Mouse (Mus musculus) MN1 (cell line): ENCODE measurements around the gene Sys1.

Experiments
- DNase-seq: peaks from one replicate; pipeline ENCODE4 v3.0.0-alpha.2; 2016; ENCODE audit warnings: low spot score

The Sys1 gene

GRCm38 (mm10) chr2:164456864-164457300 is at the start of gene Sys1:
Gene Sys1 (plus strand): TSS chr2:164456964.
- peak; percentile 27 for DNase-seq

GRCm38 (mm10) chr2:164407708-164408107 is 49.1 kb upstream of the Sys1 start:
- DNase-seq = peak; percentile 77

DNA sequence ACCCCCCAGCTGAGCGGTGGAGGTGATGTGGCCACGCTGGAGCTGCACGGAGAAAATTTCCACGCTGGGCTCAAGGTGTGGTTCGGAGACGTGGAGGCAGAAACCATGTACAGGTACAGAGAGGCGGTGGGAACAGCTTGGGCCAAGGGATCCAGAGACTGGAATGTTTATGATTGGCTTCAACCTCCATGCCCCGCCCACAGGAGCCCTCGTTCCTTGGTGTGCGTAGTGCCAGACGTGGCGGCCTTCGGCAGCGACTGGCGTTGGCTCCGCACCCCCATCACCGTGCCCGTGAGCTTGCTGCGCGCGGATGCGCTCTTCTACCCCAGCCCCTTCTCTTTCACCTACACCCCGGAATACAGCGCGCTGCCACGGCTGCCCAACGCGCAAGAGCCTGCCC is 42.6 kb upstream of the Sys1 start:
- DNase-seq = no peak

GRCm38 (mm10) chr2:164414581-164414980 is 42.2 kb upstream of the Sys1 start:
- DNase-seq = no peak

GRCm38 (mm10) chr2:164417198-164417597 is 39.6 kb upstream of the Sys1 start:
- DNase-seq = peak; percentile 69

- DNase-seq = no peak
Observed at GRCm38 (mm10) chr2:164418308-164418875, 38.4 kb upstream of the Sys1 start.

- no peak for DNase-seq
Observed at GRCm38 (mm10) chr2:164419489-164419888, 37.3 kb upstream of the Sys1 start.

DNA sequence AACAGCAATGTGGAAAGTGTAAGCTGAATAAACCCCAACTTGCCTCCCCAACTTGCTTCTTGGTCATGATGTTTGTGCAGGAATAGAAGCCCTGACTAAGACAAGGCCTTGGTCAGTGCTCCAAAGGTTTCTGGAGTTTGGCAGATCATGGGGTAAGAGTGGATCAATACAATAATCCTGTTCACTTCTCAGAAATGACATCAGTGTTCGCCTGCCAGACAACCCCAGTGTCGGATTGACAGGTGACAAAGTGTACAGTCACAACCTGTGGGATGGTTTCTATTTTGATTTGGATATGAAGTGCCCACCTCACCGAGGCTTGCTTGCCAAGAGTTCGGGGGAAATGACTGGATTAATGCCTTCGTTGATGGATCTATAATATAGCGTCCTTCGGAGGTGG is 35.5 kb upstream of the Sys1 start:
- no peak for DNase-seq

- no peak for DNase-seq
Observed at GRCm38 (mm10) chr2:164421979-164422378, 34.8 kb upstream of the Sys1 start.

- no peak for DNase-seq
Observed at GRCm38 (mm10) chr2:164422675-164423393, 33.9 kb upstream of the Sys1 start.

GRCm38 (mm10) chr2:164423464-164423863 is 33.3 kb upstream of the Sys1 start:
- DNase-seq = no peak

DNA sequence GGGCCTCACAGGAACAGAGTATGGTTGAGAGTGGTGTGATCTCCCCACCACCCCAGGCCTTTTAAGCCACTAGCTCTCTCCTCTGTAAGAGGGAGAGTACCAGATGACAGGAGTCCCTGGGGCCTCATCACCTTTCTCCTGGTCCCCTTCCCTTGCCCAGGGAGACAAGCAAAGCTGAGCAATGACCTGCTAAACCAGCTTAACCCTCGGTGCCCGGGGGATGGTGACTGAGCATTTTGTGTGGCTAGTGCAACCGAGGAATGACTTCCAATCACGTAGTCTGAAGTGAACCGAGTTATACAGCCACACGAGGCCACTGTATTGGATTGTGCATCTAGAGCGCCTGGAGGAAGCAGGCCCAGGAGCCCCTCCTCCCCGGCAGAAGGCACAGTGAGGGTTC is 32.4 kb upstream of the Sys1 start:
- DNase-seq = no peak

DNA sequence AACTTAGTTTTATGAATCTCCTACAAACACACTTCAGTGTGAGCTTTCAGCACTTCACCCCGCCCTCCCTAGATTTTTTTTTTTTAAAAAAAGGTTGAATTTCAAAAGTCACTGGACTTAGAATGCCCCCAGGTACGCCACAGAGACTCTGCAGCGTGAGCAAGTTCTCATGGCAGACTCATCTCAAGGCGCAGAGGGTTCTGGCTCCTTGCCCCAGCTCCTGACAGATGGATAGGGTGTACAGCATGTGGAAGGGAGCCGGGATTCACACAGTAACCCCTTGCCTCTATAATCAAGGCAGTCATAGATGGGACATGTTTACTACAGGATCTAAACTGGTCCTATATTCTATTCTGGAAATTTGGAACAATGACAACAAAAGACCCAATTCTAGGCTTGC is 31.4 kb upstream of the Sys1 start:
- no peak for DNase-seq

DNA sequence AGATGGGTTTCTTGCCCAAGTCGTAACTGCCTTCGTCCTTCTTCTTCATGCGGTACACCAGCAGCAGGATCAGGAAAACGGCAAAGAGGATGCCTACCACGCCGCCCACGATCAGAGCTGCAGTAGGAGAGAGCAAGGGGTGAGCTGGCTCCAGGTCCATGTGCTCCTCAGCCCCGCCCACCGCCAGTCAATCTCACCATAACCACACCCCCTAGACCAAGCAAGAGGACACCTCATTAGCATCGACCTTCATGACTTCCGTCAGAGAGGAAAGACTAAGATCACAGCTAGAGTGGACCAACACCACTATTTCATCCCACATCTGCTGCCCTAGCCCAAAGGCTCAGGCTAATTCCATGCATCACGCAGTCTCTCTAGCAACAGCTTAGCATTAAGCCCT is 30.6 kb upstream of the Sys1 start:
- peak; percentile 73 for DNase-seq

DNA sequence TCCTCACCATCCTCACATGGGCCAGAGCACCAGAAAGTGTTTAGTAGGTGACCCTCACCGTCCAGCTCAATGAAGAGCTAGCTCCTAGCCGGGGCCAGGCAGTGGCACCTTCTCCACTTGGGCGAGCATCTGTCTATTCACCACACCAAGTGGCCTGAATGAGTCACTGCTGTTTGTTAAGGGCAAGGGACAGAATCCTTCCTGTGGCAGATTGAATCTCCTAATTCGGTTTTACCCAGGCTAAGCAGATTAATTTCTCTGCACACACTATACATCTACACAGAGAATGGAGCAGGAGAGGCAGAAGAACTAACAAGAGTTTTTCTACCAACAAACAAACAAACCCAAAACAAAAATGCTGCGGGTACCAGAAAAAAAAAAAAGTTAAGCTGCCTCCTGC is 29.8 kb upstream of the Sys1 start:
- peak; percentile 65 for DNase-seq

GRCm38 (mm10) chr2:164428451-164428850 is 28.3 kb upstream of the Sys1 start:
- no peak for DNase-seq

- no peak for DNase-seq
Observed at GRCm38 (mm10) chr2:164429881-164430615, 26.7 kb upstream of the Sys1 start.

DNA sequence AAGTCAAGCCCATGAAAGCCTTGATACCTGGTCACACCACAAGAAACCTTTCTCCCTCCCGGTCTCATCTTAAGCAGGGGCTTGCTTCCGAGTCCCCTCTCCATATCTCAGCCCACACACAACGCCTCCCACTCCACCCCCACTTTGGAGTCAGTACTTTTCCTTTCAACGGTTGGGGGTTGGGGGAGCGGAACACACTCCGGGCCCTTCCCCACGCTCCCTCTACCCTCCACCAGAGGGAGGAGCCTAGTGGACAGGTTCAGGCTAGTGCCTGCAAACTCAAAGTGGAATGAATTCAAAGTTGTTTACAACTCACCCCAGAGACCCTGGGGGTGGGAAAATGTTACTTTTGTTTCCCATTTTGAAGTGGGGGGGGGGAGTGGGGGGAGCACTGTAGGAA is 26.1 kb upstream of the Sys1 start:
- DNase-seq = no peak

- DNase-seq = no peak
Observed at GRCm38 (mm10) chr2:164431676-164432465, 24.9 kb upstream of the Sys1 start.

DNA sequence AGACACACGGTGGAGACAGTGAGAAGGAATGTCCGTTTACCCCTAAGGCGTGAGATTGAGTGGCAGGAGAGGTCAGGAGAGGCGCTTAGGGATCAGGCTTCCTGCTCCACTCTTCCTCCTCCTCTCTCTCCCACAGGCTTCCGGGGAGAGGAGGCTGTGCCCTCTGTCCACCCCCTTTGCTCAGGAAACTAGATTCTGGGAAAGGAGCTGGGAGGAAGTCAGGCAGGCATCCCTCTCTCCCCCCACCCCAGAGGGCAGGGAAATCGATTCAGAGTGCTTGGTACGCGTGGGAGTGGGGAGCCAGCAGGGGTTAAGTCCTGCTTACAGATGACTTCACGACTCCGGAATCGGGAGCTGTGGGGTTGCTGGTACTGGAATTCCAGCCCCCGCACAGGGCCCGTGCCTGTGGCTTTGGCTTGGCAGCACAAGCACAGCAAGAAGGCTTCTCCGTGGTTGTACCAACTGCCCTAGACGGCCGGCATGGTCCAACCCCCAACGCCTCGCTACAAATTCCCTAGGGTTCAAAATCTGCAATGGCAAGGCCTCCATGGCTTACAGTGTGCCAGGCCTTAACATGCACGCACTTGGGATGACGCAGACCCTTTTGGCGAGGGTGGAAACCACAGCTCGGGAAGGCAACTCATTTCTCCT is 24.1 kb upstream of the Sys1 start:
- peak; percentile 77 for DNase-seq

- no peak for DNase-seq
Observed at GRCm38 (mm10) chr2:164433278-164433895, 23.4 kb upstream of the Sys1 start.
